10 mouse cellular contexts compared by ENCODE assay signal in the genomic region with DNA sequence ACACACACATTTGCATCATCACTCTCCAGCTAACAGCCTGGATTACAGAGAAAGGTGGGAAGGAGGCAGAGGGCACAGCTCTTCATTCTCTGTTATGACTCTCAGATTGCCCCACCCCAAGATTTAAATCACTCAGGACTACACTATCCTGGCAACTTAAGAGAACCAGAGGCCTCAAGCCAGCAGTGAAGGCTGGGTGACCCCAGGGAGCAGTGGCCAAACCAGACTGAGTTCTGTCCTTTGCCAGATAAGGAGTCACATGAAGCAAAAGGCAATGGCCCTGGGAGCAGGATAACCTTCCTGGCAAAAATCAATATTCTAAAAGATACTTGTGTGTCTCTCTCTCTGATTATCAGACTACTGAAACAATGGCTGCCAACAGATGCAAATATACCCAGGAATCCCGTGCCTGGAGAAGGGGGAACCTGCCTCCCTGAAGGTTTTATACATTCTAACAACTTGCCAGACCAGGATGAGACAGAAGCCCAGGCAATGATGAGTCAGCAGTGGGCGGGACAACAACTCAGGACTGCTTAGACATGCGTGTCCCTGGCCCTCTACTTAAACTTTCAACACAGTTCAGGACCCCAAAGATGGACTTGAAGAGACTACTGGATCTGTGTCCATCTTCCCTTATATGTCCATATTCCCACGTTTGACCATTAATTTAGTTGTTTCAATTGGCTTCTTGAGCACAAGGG. TPM values are rescaled to one million over a fixed set of nuclear protein-coding genes. Genes with fewer than 3 reads are reported as not detected.
A peak's percentile ranks its signal among the peaks of the same experiment; 100 is the strongest.
DNase-seq lines count a peak whose midpoint lies in the region.
"Had no signal": no experiment of that assay in that cellular context is flagged by ENCODE, and none has a peak within 500 bp of the region (broad histone marks: within the 10 kb centered on the region; RNA-seq: fewer than 3 reads in every experiment).

No protein-coding gene starts in this region.

- DNase-seq in adrenal gland, postnatal 14 days = peak; percentile 51
- DNase-seq in adrenal gland, adult 18-20 months (ENCODE audit: low spot score in 2 of 2) = no peak
- DNase-seq in 416B (ENCODE audit: low read depth) (peak; percentile 58), NIH3T3 (ENCODE audit: low read depth) (peak; percentile 80)
- peak; percentile 4 for DNase-seq in induced T-regulatory cell, adult 2 months (ENCODE audit: low read depth)
- DNase-seq in right cerebral cortex, adult 2 months (ENCODE audit: low spot score in 2 of 2) = no peak
- no peak for DNase-seq in left cerebral cortex, adult 18-20 months (ENCODE audit: low spot score in 2 of 2)
- no peak for DNase-seq in B cell, adult 2 months

RNA-seq across cellular contexts. Expression of gene Mfge8, which starts 8.8 kb away (rescaled TPM):
- total RNA-seq in adrenal gland, postnatal 14 days (2021) = 220 and 296 TPM in 2 replicates
- total RNA-seq in adrenal gland, adult 18-20 months (2021) = 100 to 1,000 TPM; 180 to 220 TPM
- 100 to 1,000 TPM; 184 to 202 TPM for total RNA-seq in left cerebral cortex, adult 18-20 months (2021)

RNA-seq across cellular contexts. Expression of gene Hapln3, which starts 9.2 kb away (rescaled TPM):
- total RNA-seq in adrenal gland, postnatal 14 days (2021) = 1.1 and 1.3 TPM in 2 replicates
- under 1 TPM; 0.56 to 0.74 TPM for total RNA-seq in adrenal gland, adult 18-20 months (2021)
- 1 to 10 TPM; 1.9 to 2.2 TPM for total RNA-seq in left cerebral cortex, adult 18-20 months (2021)
- total RNA-seq: granulocyte monocyte progenitor cell, adult 5-6 weeks; megakaryocyte progenitor cell, adult 5-6 weeks had no signal

Comparison
In these comparisons a context has a peak if more than half of its experiments do, and no peak if none do; other contexts are left out.
1. DNase-seq: peak in adrenal gland, postnatal 14 days (single experiment), 416B (single experiment), NIH3T3 (single experiment) and induced T-regulatory cell, adult 2 months (single experiment); none in adrenal gland, adult 18-20 months (0 of 2), right cerebral cortex, adult 2 months (0 of 2), left cerebral cortex, adult 18-20 months (0 of 2) and B cell, adult 2 months (0 of 2).